Mouse (Mus musculus): Measurements from ENCODE around the gene Dcaf6. TPM values are rescaled to one million over a fixed set of nuclear protein-coding genes. Genes with fewer than 3 reads are reported as not detected.

The Dcaf6 gene
- total RNA-seq, 2 experiments from 2014 or later = 60.7 to 62.6 TPM

DNA sequence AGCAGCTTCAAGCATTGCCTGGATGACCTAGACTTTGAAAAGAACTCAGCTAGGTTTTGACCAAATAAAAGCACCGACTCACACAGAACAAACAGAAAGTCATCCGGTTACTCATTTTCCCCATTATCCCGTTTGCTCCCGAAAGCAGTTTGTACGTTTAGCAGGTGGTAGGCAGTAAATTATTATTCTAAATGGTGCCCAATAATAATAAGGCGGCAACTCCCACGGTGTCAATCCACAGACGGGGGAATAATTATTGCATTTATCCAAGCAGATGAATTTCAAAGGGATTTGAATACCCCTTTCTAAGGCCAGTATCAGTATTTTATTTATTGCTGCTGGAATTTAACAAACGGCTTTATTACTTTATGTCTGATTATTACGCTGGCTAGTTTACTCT is 179.5 kb downstream of the Dcaf6 start:
- no peak for DNase-seq
- intact Hi-C loops (cut with DNase I) = no loop called here

Other genes with a start within 250 kb of the Dcaf6 start
- gene Tiprl, start 223.5 kb downstream of the Dcaf6 start, total RNA-seq (2021) = 10 to 100 TPM; 82.9 to 87.0 TPM
- gene Gpr161, start 164.7 kb downstream of the Dcaf6 start, total RNA-seq (2021) = 10 to 100 TPM; 53.8 to 56.9 TPM
- 100 to 1,000 TPM; 107 to 109 TPM for gene Mpc2, start 162 bp upstream of the Dcaf6 start, total RNA-seq (2021)
- gene Adcy10, start 24.7 kb upstream of the Dcaf6 start, total RNA-seq (2021) = under 1 TPM in 1 of 2 experiments, not detected in 1; 0.18 TPM
- gene Mpzl1, start 174.1 kb upstream of the Dcaf6 start, total RNA-seq (2021) = 10 to 100 TPM; 73.1 to 74.3 TPM
- gene Rcsd1, start 249.3 kb upstream of the Dcaf6 start, total RNA-seq (2021) = 1 to 10 TPM; 5.3 to 5.4 TPM